Mouse (Mus musculus) forebrain, embryonic 10.5 days (tissue): ENCODE measurements around the gene Dlx6. TPM values are rescaled to one million over a fixed set of nuclear protein-coding genes. Genes with fewer than 3 reads are reported as not detected.

Source experiments
- DNase-seq: peaks from one replicate; pipeline ENCODE4 v3.0.0-alpha.2; 2017; ENCODE audit warnings: low spot score; ENCODE audit errors: extremely low spot score
- H3K27ac ChIP-seq: fragments of 300-500 bp; sonication (generic); 2 replicates; pipeline ENCODE4 v1.5.1; 2016; ENCODE audit warnings: mild to moderate bottlenecking
- H3K27me3 ChIP-seq: fragments of 300-500 bp; sonication (generic); 2 replicates; pipeline ENCODE4 v1.6.1; 2016; ENCODE audit warnings: mild to moderate bottlenecking; ENCODE audit not compliant: poor library complexity, severe bottlenecking
- H3K36me3 ChIP-seq: fragments of 300-500 bp; sonication (generic); replicated peaks from 2 replicates; pipeline ENCODE4 v1.6.1; 2016; ENCODE audit warnings: mild to moderate bottlenecking, moderate library complexity
- H3K4me1 ChIP-seq: fragments of 300-500 bp; sonication (generic); 2 replicates; pipeline ENCODE4 v1.6.1; 2016
- H3K4me3 ChIP-seq: fragments of 300-500 bp; sonication (generic); 2 replicates; pipeline ENCODE4 v1.5.1; 2016; ENCODE audit warnings: mild to moderate bottlenecking, moderate library complexity
- H3K9me3 ChIP-seq: fragments of 300-500 bp; sonication (generic); 2 replicates; pipeline ENCODE4 v1.6.1; 2016; ENCODE audit warnings: mild to moderate bottlenecking, moderate library complexity
- WGBS: fragments of 180-500 bp; shearing (Covaris S2); methylation state at CpG from one replicate; pipeline ENCODE4 v1.1.7; 2016; 5-methylcytosine and 5-hydroxymethylcytosine counted together
- polyA plus RNA-seq: library from polyadenylated mRNA; unstranded; fragments of >200 nt; fragmentation: Nextera tagmentation; extraction: Ambion mirVana; gene quantifications from 2 replicates; pipeline ENCODE4 v1.2.1, GENCODE M21; 2016

The Dlx6 gene
- polyA plus RNA-seq, 1 experiment from 2014 or later, result 1.1 TPM

DNA sequence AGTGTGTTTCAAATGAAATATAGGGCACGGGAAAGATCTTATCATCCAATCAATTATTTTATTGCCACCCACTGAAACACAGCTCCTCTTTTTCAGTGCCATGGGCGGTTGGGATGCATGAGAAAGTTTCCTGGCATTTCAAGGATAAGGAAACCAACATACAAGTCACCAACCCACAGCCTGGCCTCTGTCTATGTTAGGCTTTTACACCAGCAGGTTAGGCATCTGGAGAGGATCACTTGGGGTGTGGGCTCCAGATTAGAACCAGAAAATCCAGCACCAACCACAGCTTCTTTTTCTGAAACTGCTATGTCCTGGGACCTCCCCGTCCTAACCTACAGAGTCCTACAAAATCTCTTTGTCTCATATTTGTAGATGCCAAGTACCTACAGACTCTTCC lies 10.2 kb upstream of the Dlx6 start:
- H3K4me1 ChIP-seq, result peaks cover 23% of the 10 kb centered on the region
- H3K4me3 ChIP-seq, result no peak overlapping the region
- DNase-seq, result no peak
- H3K9me3 ChIP-seq, result no peaks in the 10 kb centered on the region
- 34% methylated on average over 3 of the region's 3 CpGs for WGBS
- H3K27me3 ChIP-seq, result peaks cover 100% of the 10 kb centered on the region
- no peaks in the 10 kb centered on the region for H3K36me3 ChIP-seq
- no peak overlapping the region for H3K27ac ChIP-seq

- Histone ChIP-seq H3K27me3 (peaks cover 100% of the 10 kb centered on the region), H3K36me3 (no peaks in the 10 kb centered on the region), H3K9me3 (no peaks in the 10 kb centered on the region), H3K4me1 (peaks cover 23% of the 10 kb centered on the region), H3K4me3 (no peak overlapping the region), H3K27ac (no peak overlapping the region)
- no peak for DNase-seq
- 2% methylated on average over 9 of the region's 9 CpGs for WGBS
Measured at GRCm38 (mm10) chr6:6854176-6854575, 9.0 kb upstream of the Dlx6 start.

- under 1% methylated on average over 25 of the region's 25 CpGs for WGBS
- H3K27me3 ChIP-seq, result peaks cover 100% of the 10 kb centered on the region
- no peaks in the 10 kb centered on the region for H3K9me3 ChIP-seq
- H3K4me3 ChIP-seq, result no peak overlapping the region
- H3K4me1 ChIP-seq, result peaks cover 30% of the 10 kb centered on the region
- no peak overlapping the region for H3K27ac ChIP-seq
- no peaks in the 10 kb centered on the region for H3K36me3 ChIP-seq
- DNase-seq, result no peak
Measured at GRCm38 (mm10) chr6:6854902-6855745, 8.0 kb upstream of the Dlx6 start.

- 0% methylated on average over 10 of the region's 10 CpGs for WGBS
- peaks cover 31% of the 10 kb centered on the region for H3K4me1 ChIP-seq
- no peaks in the 10 kb centered on the region for H3K9me3 ChIP-seq
- peak overlapping the region; percentile 30 for H3K4me3 ChIP-seq
- peaks cover 100% of the 10 kb centered on the region for H3K27me3 ChIP-seq
- H3K36me3 ChIP-seq, result no peaks in the 10 kb centered on the region
- DNase-seq, result no peak
- H3K27ac ChIP-seq, result no peak overlapping the region
Measured at GRCm38 (mm10) chr6:6855746-6856185, 7.4 kb upstream of the Dlx6 start.

DNA sequence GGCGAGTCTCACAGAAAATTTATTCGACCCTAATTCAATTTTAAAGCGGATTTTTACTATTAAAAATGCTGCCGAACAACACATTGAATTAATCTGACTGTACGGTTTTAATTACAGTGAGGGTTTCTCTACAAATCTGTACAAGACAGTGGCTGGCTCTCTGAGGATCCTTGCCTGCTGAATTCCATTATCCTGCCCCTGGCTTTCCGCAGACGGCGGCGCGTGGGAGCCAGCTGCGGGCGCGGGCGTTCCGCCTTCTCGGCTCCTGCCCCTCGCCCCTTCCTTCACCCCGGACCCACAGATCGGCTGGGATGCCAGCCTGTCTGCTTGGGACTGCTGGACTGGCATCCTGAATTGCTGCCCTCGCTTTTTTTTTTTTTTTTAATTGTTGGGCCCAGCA lies 6.8 kb upstream of the Dlx6 start:
- DNase-seq, result no peak
- H3K27ac ChIP-seq, result no peak overlapping the region
- no peaks in the 10 kb centered on the region for H3K9me3 ChIP-seq
- peaks cover 100% of the 10 kb centered on the region for H3K27me3 ChIP-seq
- WGBS, result under 1% methylated on average over 20 of the region's 20 CpGs
- H3K4me1 ChIP-seq, result peaks cover 36% of the 10 kb centered on the region
- no peaks in the 10 kb centered on the region for H3K36me3 ChIP-seq
- peak overlapping the region; percentile 30; the same call in 1 of the 2 replicates for H3K4me3 ChIP-seq

GRCm38 (mm10) chr6:6856881-6857280 lies 6.3 kb upstream of the Dlx6 start:
- no peak for DNase-seq
- Histone ChIP-seq H3K9me3 (no peaks in the 10 kb centered on the region), H3K36me3 (no peaks in the 10 kb centered on the region), H3K27me3 (peaks cover 100% of the 10 kb centered on the region), H3K4me3 (peak overlapping the region; percentile 30; the same call in 1 of the 2 replicates), H3K4me1 (peaks cover 37% of the 10 kb centered on the region), H3K27ac (no peak overlapping the region)
- WGBS, result 3% methylated on average over 4 of the region's 4 CpGs

GRCm38 (mm10) chr6:6857766-6858165 lies 5.4 kb upstream of the Dlx6 start:
- H3K27me3 ChIP-seq, result peaks cover 100% of the 10 kb centered on the region
- H3K36me3 ChIP-seq, result no peaks in the 10 kb centered on the region
- H3K4me1 ChIP-seq, result peaks cover 41% of the 10 kb centered on the region
- no peaks in the 10 kb centered on the region for H3K9me3 ChIP-seq
- H3K4me3 ChIP-seq, result no peak overlapping the region
- WGBS, result 12% methylated on average over 2 of the region's 2 CpGs
- H3K27ac ChIP-seq, result no peak overlapping the region
- DNase-seq, result no peak

DNA sequence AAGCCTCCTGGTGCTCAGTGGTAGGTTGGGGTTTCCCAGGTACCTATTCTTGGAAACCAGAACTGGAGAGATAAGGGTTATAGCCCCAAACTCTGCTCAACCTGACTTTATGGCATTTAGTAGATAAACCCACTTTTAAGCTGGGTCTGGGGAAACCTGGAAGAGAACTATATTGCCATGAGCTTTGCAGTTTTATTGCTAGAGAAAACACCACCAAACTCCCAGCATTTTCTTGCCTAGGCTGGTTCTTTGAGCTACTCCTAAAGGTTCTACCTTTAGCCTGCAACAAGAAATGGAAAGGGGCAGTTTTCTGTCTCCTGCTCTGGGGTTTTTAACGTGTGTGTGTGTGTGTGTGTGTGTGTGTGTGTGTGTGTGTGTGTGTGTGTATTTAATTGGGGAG lies 4.6 kb upstream of the Dlx6 start:
- 0% methylated on average over 1 of the region's 1 CpGs for WGBS
- H3K4me3 ChIP-seq, result no peak overlapping the region
- H3K27me3 ChIP-seq, result peaks cover 100% of the 10 kb centered on the region
- H3K4me1 ChIP-seq, result peaks cover 46% of the 10 kb centered on the region
- DNase-seq, result no peak
- no peaks in the 10 kb centered on the region for H3K36me3 ChIP-seq
- no peaks in the 10 kb centered on the region for H3K9me3 ChIP-seq
- H3K27ac ChIP-seq, result no peak overlapping the region

DNA sequence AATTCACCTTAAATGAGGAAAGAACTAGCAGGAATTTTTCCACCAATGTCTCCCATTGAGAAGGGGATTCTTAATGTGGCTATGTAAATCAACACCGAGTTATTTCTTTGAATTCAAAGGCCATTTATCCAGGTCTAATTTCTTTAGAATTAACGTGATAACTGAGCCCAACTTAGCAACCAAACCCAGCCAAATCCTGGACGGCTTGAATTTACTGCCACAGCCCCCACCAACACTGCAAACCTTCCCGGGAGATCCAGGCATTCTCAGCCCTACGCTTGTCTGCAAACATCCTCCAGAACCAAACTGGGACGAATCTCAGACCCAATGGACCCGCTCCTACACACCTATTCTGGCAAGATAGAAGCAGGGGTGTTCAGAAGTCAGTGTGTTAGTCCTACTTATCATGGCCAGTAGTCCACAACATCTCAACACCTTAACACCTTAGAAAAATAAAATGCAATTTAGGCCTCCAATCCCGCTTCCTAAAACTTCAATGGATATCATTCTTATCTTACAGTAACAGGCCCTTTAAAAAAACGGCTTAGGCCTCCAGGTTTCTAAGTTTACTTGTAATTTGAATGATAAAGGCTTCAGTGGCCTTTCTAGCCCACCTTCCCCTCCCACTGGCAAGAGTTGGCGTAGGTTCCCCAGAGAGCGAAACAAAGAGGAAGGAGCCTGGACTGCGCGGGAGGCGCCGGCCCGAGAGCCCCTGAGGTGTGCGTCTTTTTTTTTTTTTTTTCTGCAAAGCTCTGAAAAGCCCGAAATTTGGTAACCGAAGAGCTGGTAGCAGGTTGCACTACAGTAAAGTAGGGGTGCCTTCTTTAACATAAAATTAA lies 3.8 kb upstream of the Dlx6 start:
- H3K27ac ChIP-seq, result no peak overlapping the region
- H3K27me3 ChIP-seq, result peaks cover 100% of the 10 kb centered on the region
- DNase-seq, result peak; percentile 17
- H3K4me1 ChIP-seq, result peaks cover 53% of the 10 kb centered on the region
- H3K9me3 ChIP-seq, result no peaks in the 10 kb centered on the region
- H3K4me3 ChIP-seq, result peak overlapping the region; percentile 37
- no peaks in the 10 kb centered on the region for H3K36me3 ChIP-seq
- under 1% methylated on average over 19 of the region's 19 CpGs for WGBS

DNA sequence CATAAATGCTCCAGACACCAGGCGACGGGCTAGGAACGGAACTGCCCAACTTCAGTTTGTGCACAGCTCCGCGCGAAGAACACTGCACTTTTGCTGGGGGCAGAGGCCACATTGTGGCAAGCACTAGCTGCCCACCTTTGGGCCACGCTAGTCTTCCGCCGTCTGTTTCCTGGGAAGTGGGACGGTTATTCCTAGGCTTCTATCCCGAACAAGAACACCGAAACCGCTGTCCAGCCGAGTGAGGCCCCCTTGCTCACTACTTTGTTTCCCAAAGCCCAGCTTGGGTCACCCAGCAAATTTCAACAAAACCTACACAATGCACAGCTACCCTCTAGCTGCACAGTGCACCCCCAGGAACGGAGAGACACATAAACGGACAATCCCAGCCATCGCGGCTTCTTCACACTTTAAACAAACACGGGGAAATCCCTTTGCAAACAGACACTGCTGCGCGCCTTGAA lies 3.2 kb upstream of the Dlx6 start:
- Histone ChIP-seq H3K4me1 (peaks cover 58% of the 10 kb centered on the region), H3K36me3 (no peaks in the 10 kb centered on the region), H3K27me3 (peaks cover 100% of the 10 kb centered on the region), H3K9me3 (no peaks in the 10 kb centered on the region), H3K27ac (peak overlapping the region; percentile 62), H3K4me3 (peak overlapping the region; percentile 37)
- DNase-seq, result no peak
- 0% methylated on average over 21 of the region's 21 CpGs for WGBS

DNA sequence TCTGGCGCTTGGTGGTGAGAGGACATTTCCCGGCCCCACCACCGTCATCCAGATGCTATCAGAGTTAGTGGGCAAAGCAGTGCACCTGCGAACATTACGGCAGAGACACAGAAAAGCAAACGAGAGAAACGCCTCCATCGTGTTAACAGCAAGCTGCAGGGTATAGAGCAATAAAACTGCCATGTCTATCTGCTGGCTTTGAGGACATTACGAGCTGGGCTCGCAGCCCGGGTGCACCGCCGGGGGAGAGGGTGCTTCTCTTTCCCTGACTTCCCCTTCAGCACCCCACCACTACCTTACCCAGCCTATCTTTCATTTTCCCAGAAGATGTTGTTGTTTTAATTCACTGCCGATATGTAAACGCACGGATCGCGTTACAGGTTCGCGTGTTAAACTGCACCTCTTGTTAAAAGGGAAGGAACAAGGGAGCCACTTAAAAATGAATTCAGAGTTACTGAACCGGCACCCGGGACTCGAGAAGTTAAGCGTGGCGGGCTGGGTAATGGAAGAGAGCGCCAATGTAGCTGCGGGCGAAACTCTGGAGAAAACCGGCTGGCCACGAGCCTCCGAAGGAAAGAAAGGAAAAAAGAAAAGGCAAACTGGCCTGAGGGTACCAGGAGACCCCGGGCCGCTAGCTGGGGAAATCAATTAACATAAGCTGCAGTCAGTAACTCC lies 2.6 kb upstream of the Dlx6 start:
- DNase-seq, result no peak
- no peaks in the 10 kb centered on the region for H3K9me3 ChIP-seq
- H3K36me3 ChIP-seq, result no peaks in the 10 kb centered on the region
- H3K4me3 ChIP-seq, result peak overlapping the region; percentile 37
- under 1% methylated on average over 33 of the region's 33 CpGs for WGBS
- H3K4me1 ChIP-seq, result peaks cover 53% of the 10 kb centered on the region
- H3K27me3 ChIP-seq, result peaks cover 100% of the 10 kb centered on the region
- H3K27ac ChIP-seq, result peak overlapping the region; percentile 69

DNA sequence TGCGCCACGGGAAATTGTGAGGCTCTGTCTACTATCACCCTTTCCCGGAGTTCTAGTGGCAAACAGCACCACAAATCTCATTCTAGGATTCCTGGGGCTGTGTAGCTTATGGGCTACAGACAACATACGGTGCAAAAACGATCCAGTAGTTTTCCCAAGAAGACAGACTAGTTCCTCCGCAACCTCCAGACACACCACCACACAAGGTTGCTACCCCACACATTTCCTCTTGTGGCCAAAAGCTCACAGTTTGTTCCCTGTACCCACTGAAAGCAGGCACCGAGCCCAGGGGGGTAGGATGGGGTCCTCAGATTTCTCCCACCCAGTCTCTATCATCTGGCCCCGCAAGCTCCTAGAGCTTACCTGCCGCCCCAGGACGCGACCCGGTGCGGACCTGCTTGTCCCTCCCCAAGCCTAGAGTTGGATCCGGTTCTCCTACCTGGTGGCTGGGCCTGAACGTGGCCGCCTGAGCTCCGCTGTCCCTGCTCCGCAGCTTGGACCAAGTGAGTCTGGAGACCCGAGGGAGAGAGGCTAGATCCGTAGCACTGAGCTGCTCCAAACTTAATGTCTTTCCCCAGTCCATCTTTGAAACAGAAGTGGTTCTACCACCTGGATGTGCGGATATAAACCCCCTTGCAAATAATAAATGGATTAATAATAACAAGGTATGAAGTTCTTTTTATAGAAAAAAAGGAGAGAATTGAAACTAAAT lies 1.9 kb upstream of the Dlx6 start:
- peak overlapping the region; percentile 69 for H3K27ac ChIP-seq
- WGBS, result under 1% methylated on average over 21 of the region's 21 CpGs
- DNase-seq, result no peak
- H3K4me1 ChIP-seq, result peaks cover 46% of the 10 kb centered on the region
- H3K36me3 ChIP-seq, result no peaks in the 10 kb centered on the region
- H3K4me3 ChIP-seq, result peak overlapping the region; percentile 37
- no peaks in the 10 kb centered on the region for H3K9me3 ChIP-seq
- peaks cover 100% of the 10 kb centered on the region for H3K27me3 ChIP-seq
